Mouse (Mus musculus) kidney, adult 11 months (tissue): Measurements from ENCODE around the gene Nr2c1.

Source experiments
- DNase-seq: peaks from one replicate; pipeline ENCODE4 v3.0.0; 2022

Gene Nr2c1

GRCm38 (mm10) chr10:94210718-94211618 is 63.1 kb downstream of the Nr2c1 start:
- DNase-seq, result no peak

- DNase-seq, result no peak
These were observed 63.9 kb downstream of the Nr2c1 start for GRCm38 (mm10) chr10:94211725-94212124.

- DNase-seq, result no peak
These were observed 77.4 kb downstream of the Nr2c1 start for GRCm38 (mm10) chr10:94225026-94225750.

GRCm38 (mm10) chr10:94230172-94230981 is 82.6 kb downstream of the Nr2c1 start:
- DNase-seq, result no peak

GRCm38 (mm10) chr10:94231025-94231424 is 83.2 kb downstream of the Nr2c1 start:
- DNase-seq, result no peak

GRCm38 (mm10) chr10:94235200-94235599 is 87.4 kb downstream of the Nr2c1 start:
- no peak for DNase-seq

- DNase-seq, result no peak
These were observed 93.5 kb downstream of the Nr2c1 start for GRCm38 (mm10) chr10:94241346-94241745.
